Mouse (Mus musculus): ENCODE results near the gene Rnf43. TPM values are rescaled to one million over a fixed set of nuclear protein-coding genes. Genes with fewer than 3 reads are reported as not detected.
A peak's percentile ranks its signal among the peaks of the same experiment; 100 is the strongest.

Gene Rnf43
- total and polyA plus RNA-seq, 2 experiments from 2014 or later, result 0.56 to 5.0 TPM

DNA sequence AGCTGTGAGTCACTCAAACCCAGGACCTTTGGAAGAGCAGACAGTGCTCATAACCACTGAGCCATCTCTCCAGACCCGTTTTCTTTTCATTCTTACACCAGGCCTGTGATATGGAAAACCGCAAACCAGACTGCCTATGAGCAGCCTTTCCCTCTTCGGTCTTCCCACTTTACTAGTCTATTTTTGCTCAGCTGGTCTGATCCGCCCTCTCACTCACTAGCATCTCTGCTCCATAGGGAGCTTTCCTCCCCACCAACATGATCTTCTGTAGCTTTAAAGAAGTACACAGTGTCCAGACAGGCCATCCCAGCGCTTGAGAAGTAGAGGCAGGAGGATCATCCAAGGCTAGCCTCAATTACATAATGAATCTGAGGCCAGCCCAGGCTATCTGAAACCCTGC, 46.5 kb downstream of the Rnf43 start:
- no peak for DNase-seq (ENCODE audit: low spot score)
- no peak for ATAC-seq (ENCODE audit: low FRiP score)
- no peak for TF ChIP-seq CTCF (IDR thresholded peaks at IDR 0.05)
- Histone ChIP-seq H3K27ac (ENCODE audit: low read depth, low read length) (no peak overlapping the region), H3K27me3 (ENCODE audit: insufficient read depth, low read length) (no peaks in the 10 kb centered on the region), H3K9ac (replicated peaks; ENCODE audit: low read length, poor library complexity, severe bottlenecking) (no peak overlapping the region), H3K36me3 (ENCODE audit: insufficient read depth, low read length) (no peaks in the 10 kb centered on the region), H3K4me3 (ENCODE audit: low read depth, low read length) (no peak overlapping the region), H3K9me3 (ENCODE audit: low read length) (no peaks in the 10 kb centered on the region), H3K4me1 (ENCODE audit: insufficient read depth, low read length) (peaks cover 4% of the 10 kb centered on the region; the same call in 1 of the 2 replicates), H3K4me2 (ENCODE audit: low read depth, low read length, poor library complexity, severe bottlenecking) (no peak overlapping the region)
- 73% methylated on average over 5 of the region's 5 CpGs for WGBS

GRCm38 (mm10) chr11:87709513-87710261, 47.2 kb downstream of the Rnf43 start:
- Histone ChIP-seq H3K27me3 (ENCODE audit: insufficient read depth, low read length) (no peaks in the 10 kb centered on the region), H3K4me3 (ENCODE audit: low read depth, low read length) (peak overlapping the region; percentile 18; the same call in 1 of the 2 replicates), H3K4me2 (ENCODE audit: low read depth, low read length, poor library complexity, severe bottlenecking) (peak overlapping the region; percentile 51), H3K9ac (replicated peaks; ENCODE audit: low read length, poor library complexity, severe bottlenecking) (no peak overlapping the region), H3K27ac (ENCODE audit: low read depth, low read length) (no peak overlapping the region), H3K9me3 (ENCODE audit: low read length) (no peaks in the 10 kb centered on the region), H3K4me1 (ENCODE audit: insufficient read depth, low read length) (peaks cover 4% of the 10 kb centered on the region; the same call in 1 of the 2 replicates), H3K36me3 (ENCODE audit: insufficient read depth, low read length) (no peaks in the 10 kb centered on the region)
- ATAC-seq (ENCODE audit: low FRiP score) (no peak), DNase-seq (ENCODE audit: low spot score) (no peak)
- WGBS, result 19% methylated on average over 21 of the region's 21 CpGs
- TF ChIP-seq CTCF (IDR thresholded peaks at IDR 0.05), result no peak

DNA sequence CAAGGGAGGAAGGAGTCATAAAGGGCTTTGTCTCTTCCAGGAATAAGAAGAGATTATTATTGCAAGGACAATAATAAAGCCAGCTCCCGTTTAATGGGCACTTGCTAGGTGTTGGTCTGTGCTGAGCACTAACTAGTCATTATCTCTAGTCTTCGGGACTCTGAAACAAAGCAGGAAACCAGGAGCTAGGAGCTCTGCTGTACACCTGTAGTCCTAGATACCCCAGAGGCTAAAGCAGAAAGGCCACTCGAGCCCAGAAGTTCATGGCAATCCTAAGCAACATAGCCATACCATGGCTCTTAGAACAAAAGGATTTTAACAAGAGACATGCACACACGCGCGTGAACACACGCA, 47.7 kb downstream of the Rnf43 start:
- Histone ChIP-seq H3K27ac (ENCODE audit: low read depth, low read length) (no peak overlapping the region), H3K4me2 (ENCODE audit: low read depth, low read length, poor library complexity, severe bottlenecking) (peak overlapping the region; percentile 51), H3K27me3 (ENCODE audit: insufficient read depth, low read length) (no peaks in the 10 kb centered on the region), H3K4me1 (ENCODE audit: insufficient read depth, low read length) (peaks cover 4% of the 10 kb centered on the region; the same call in 1 of the 2 replicates), H3K9me3 (ENCODE audit: low read length) (no peaks in the 10 kb centered on the region), H3K36me3 (ENCODE audit: insufficient read depth, low read length) (no peaks in the 10 kb centered on the region), H3K9ac (replicated peaks; ENCODE audit: low read length, poor library complexity, severe bottlenecking) (no peak overlapping the region), H3K4me3 (ENCODE audit: low read depth, low read length) (peak overlapping the region; percentile 18; the same call in 1 of the 2 replicates)
- DNase-seq (ENCODE audit: low spot score) (no peak), ATAC-seq (ENCODE audit: low FRiP score) (no peak)
- 57% methylated on average over 7 of the region's 7 CpGs for WGBS
- no peak for TF ChIP-seq CTCF (IDR thresholded peaks at IDR 0.05)

DNA sequence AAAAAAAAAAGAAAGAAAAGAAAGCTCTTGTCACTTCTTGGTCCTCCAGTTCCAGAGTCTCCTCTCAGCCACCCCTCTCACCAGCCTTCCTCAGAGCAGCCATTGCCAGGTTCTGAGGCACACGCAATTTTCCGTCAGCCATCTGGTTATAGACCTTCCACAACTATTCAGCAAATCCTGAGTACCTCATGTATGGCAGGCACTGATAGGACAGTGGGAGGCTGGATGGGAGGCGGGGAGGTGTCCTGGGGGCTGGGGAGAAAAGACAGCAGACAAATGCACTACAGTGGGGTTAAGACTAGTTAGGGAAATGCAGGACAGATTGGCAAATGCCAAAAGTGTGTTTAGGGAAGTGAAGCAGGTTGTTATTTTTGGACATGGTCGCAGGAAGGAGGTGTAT, 49.7 kb downstream of the Rnf43 start:
- H3K9ac ChIP-seq (replicated peaks; ENCODE audit: low read length, poor library complexity, severe bottlenecking), result no peak overlapping the region
- no peak overlapping the region for H3K4me2 ChIP-seq (ENCODE audit: low read depth, low read length, poor library complexity, severe bottlenecking)
- DNase-seq (ENCODE audit: low spot score) (no peak), ATAC-seq (ENCODE audit: low FRiP score) (no peak)
- peaks cover 4% of the 10 kb centered on the region; the same call in 1 of the 2 replicates for H3K4me1 ChIP-seq (ENCODE audit: insufficient read depth, low read length)
- no peaks in the 10 kb centered on the region for H3K27me3 ChIP-seq (ENCODE audit: insufficient read depth, low read length)
- no peak overlapping the region for H3K27ac ChIP-seq (ENCODE audit: low read depth, low read length)
- H3K4me3 ChIP-seq (ENCODE audit: low read depth, low read length), result no peak overlapping the region
- no peak for TF ChIP-seq CTCF (IDR thresholded peaks at IDR 0.05)
- WGBS, result 86% methylated on average over 4 of the region's 4 CpGs
- H3K9me3 ChIP-seq (ENCODE audit: low read length), result no peaks in the 10 kb centered on the region
- no peaks in the 10 kb centered on the region for H3K36me3 ChIP-seq (ENCODE audit: insufficient read depth, low read length)

- Histone ChIP-seq H3K4me1 (ENCODE audit: insufficient read depth, low read length) (no peaks in the 10 kb centered on the region), H3K27me3 (ENCODE audit: insufficient read depth, low read length) (no peaks in the 10 kb centered on the region), H3K9ac (replicated peaks; ENCODE audit: low read length, poor library complexity, severe bottlenecking) (no peak overlapping the region), H3K4me2 (ENCODE audit: low read depth, low read length, poor library complexity, severe bottlenecking) (no peak overlapping the region), H3K4me3 (ENCODE audit: low read depth, low read length) (no peak overlapping the region), H3K36me3 (ENCODE audit: insufficient read depth, low read length) (no peaks in the 10 kb centered on the region), H3K9me3 (ENCODE audit: low read length) (no peaks in the 10 kb centered on the region), H3K27ac (ENCODE audit: low read depth, low read length) (no peak overlapping the region)
- no peak for TF ChIP-seq CTCF (IDR thresholded peaks at IDR 0.05)
- WGBS, result 89% methylated on average over 4 of the region's 4 CpGs
- ATAC-seq (ENCODE audit: low FRiP score), result no peak
- DNase-seq (ENCODE audit: low spot score), result no peak
Measured at GRCm38 (mm10) chr11:87715999-87716398, 53.5 kb downstream of the Rnf43 start.

- TF ChIP-seq CTCF (IDR thresholded peaks at IDR 0.05), result no peak
- ATAC-seq (ENCODE audit: low FRiP score) (no peak), DNase-seq (ENCODE audit: low spot score) (no peak)
- no peak overlapping the region for H3K4me2 ChIP-seq (ENCODE audit: low read depth, low read length, poor library complexity, severe bottlenecking)
- no peaks in the 10 kb centered on the region for H3K9me3 ChIP-seq (ENCODE audit: low read length)
- H3K4me1 ChIP-seq (ENCODE audit: insufficient read depth, low read length), result no peaks in the 10 kb centered on the region
- H3K36me3 ChIP-seq (ENCODE audit: insufficient read depth, low read length), result no peaks in the 10 kb centered on the region
- no peak overlapping the region for H3K27ac ChIP-seq (ENCODE audit: low read depth, low read length)
- no peak overlapping the region for H3K9ac ChIP-seq (replicated peaks; ENCODE audit: low read length, poor library complexity, severe bottlenecking)
- no peaks in the 10 kb centered on the region for H3K27me3 ChIP-seq (ENCODE audit: insufficient read depth, low read length)
- 55% methylated on average over 7 of the region's 7 CpGs for WGBS
- H3K4me3 ChIP-seq (ENCODE audit: low read depth, low read length), result no peak overlapping the region
Measured at GRCm38 (mm10) chr11:87719526-87719925, 57.0 kb downstream of the Rnf43 start.

Data from midbrain, postnatal 0 days (tissue).